Mouse (Mus musculus) central nervous system, embryonic 18 days (tissue): ENCODE measurements around the gene Kcnj1. TPM values are rescaled to one million over a fixed set of nuclear protein-coding genes. Genes with fewer than 3 reads are reported as not detected.

Source experiments
- polyA plus RNA-seq: library from polyadenylated mRNA; depleted of rRNA; stranded (reverse); fragments of >200 nt; gene quantifications from 2 replicates; pipeline ENCODE4 v1.2.3, GENCODE M21; 2012; rRNA removed

Gene Kcnj1
- polyA plus RNA-seq = 0.03 and 0.04 TPM in 2 replicates

GRCm38 (mm10) chr9:32372202-32372601 is at the start of gene Kcnj1:
Kcnj1 (plus strand) TSS chr9:32372493.

GRCm38 (mm10) chr9:32344051-32344450 is 28.2 kb upstream of the Kcnj1 start, which contains the start of gene Kcnj5:
Kcnj5 (minus strand) TSS chr9:32344350.

Other genes with a start within 250 kb of the Kcnj1 start
- 1.1 TPM in 2 replicates for gene Kcnj5, start 28.1 kb upstream of the Kcnj1 start, polyA plus RNA-seq
- 2.6 and 2.9 TPM in 2 replicates for gene Fli1, start 170.4 kb downstream of the Kcnj1 start, polyA plus RNA-seq